Mouse (Mus musculus) bone marrow, adult 2 months (tissue): ENCODE results near the gene Fbxo27. TPM values are rescaled to one million over a fixed set of nuclear protein-coding genes. Genes with fewer than 3 reads are reported as not detected.

Experiments used
- H3K27ac ChIP-seq: fragments of 200-500 bp; 2 replicates; pipeline ENCODE4 v1.5.1; 2012; ENCODE audit warnings: low read depth, mild to moderate bottlenecking, control low read depth, inconsistent platforms, low read length; ENCODE audit not compliant: control insufficient read depth, poor library complexity, insufficient read depth
- H3K4me1 ChIP-seq: fragments of 200-500 bp; 2 replicates; pipeline ENCODE4 v1.6.1; 2011; ENCODE audit warnings: low read length; ENCODE audit not compliant: control insufficient read depth, insufficient read depth
- H3K4me3 ChIP-seq: fragments of 200-500 bp; replicated peaks from 2 replicates; pipeline ENCODE3; 2011; ENCODE audit warnings: mild to moderate bottlenecking, low read depth, low read length, control low read depth; ENCODE audit not compliant: control insufficient read depth
- CTCF ChIP-seq: fragments of 200-500 bp; IDR thresholded peaks from 2 replicates; pipeline ENCODE4 v1.5.1; 2011; ENCODE audit warnings: low read length, control low read depth; ENCODE audit not compliant: control insufficient read depth, insufficient read depth
- POLR2A ChIP-seq: fragments of 200-500 bp; IDR thresholded peaks from 2 replicates; pipeline ENCODE4 v1.6.1; 2011; ENCODE audit warnings: low read depth, mild to moderate bottlenecking, control low read depth, low read length, borderline replicate concordance; ENCODE audit not compliant: control insufficient read depth
- WGBS: fragments of 180-500 bp; shearing (Covaris S2); methylation state at CpG from one replicate; pipeline ENCODE4 v1.1.7; 2018; 5-methylcytosine and 5-hydroxymethylcytosine counted together
- polyA plus RNA-seq: library from polyadenylated mRNA; stranded (reverse); fragments of >200 nt; gene quantifications from 2 replicates; pipeline ENCODE4 v1.2.4, GENCODE M21; 2011; ENCODE audit warnings: low replicate concordance; ENCODE audit not compliant: missing spikeins, insufficient read depth, insufficient read length

Gene Fbxo27
- polyA plus RNA-seq, result 1.5 TPM in 1 of 2 replicates, not detected in the other

- peak within 1 kb of the TSS; percentile 50 for H3K4me3 ChIP-seq
- 60% methylated on average over 28 of the region's 30 CpGs for WGBS
- H3K27ac ChIP-seq, result peak within 1 kb of the TSS; percentile 26; the same call in 1 of the 2 replicates
- H3K4me1 ChIP-seq, result no peaks in the 10 kb centered on the region
- no peak for TF ChIP-seq POLR2A
- no peak for TF ChIP-seq CTCF
Observed at GRCm38 (mm10) chr7:28692545-28693320, at the start of gene Fbxo27. Fbxo27 (plus strand) TSS chr7:28692849.

- 76% methylated on average over 6 of the region's 6 CpGs for WGBS
- no peak for TF ChIP-seq POLR2A
- no peak for TF ChIP-seq CTCF
- Histone ChIP-seq H3K27ac (no peak overlapping the region), H3K4me3 (no peak overlapping the region), H3K4me1 (no peaks in the 10 kb centered on the region; the same call in 1 of the 2 replicates)
Observed at GRCm38 (mm10) chr7:28645366-28645765, 47.3 kb upstream of the Fbxo27 start.

DNA sequence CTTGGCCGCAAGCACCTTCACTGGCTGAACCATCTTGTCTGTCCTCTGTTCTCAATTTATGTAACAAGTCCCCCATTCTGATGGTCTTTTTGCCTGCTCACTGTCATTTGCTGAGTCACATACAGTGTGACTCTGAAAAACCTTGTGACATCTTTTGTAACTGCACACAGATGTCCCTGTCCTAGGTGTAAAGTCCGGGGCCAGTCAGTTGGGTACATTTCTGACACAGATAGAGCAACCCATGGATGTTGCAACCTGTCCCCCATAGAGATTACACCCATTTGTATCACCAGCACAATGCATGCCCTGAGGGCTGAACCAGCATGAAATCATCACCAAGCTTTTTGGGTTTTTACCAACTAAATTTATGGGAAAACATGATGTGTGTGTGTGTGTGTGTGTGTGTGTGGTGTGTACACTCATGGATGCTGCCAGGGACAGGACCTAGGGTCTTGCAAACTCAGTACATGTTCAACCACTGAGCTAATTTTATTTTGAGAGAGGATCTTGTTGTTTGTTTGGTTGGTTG lies 46.6 kb upstream of the Fbxo27 start:
- no peaks in the 10 kb centered on the region; the same call in 1 of the 2 replicates for H3K4me1 ChIP-seq
- TF ChIP-seq POLR2A, result no peak
- no peak for TF ChIP-seq CTCF
- no peak overlapping the region for H3K27ac ChIP-seq
- WGBS, result 56% methylated on average over 2 of the region's 2 CpGs
- no peak overlapping the region for H3K4me3 ChIP-seq

DNA sequence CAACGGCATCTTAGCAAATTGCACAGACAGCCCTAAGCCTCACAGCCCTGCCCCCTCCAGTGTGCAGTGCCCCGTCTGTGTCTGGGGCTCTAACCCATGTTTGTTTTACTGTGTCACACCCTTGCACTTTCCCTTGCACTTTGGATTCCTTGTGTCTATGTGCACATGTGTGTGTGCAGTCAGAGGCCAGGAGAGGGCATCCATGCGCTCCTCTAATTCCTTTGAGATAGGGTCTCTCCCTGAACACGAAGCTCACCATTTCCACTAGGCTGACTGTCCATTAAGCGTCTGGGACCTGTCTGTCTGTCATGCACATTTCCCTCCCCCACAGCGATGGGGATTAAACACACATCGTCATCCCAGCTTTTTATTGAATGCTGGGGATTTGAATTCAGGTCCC lies 45.6 kb upstream of the Fbxo27 start:
- no peak overlapping the region for H3K4me3 ChIP-seq
- WGBS, result 50% methylated on average over 7 of the region's 7 CpGs
- no peak overlapping the region for H3K27ac ChIP-seq
- TF ChIP-seq POLR2A, result no peak
- no peak for TF ChIP-seq CTCF
- H3K4me1 ChIP-seq, result no peaks in the 10 kb centered on the region; the same call in none of the 2 replicates

DNA sequence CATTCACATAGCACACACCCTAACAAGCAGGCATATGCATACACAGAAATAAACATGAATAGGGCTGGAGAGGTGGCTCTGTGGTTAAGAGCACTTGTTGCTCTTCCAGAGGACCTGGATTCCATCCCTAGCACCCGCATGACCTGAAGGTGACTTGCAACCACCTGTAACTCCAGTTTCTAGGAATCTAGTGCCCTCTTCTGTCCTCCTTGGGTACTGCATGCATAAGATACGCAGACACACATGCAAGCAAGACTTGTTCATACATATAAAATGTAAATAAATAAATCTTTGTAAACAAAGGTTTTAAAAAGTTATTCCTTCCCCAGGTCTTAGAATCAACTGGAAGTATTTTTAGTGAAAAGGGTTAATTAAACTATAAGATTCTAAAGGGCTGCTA lies 41.5 kb upstream of the Fbxo27 start:
- Histone ChIP-seq H3K4me1 (no peaks in the 10 kb centered on the region; the same call in 1 of the 2 replicates), H3K4me3 (no peak overlapping the region), H3K27ac (no peak overlapping the region)
- WGBS, result 81% methylated on average over 2 of the region's 2 CpGs
- no peak for TF ChIP-seq POLR2A
- peak; percentile 7; the same call in 1 of the 2 replicates for TF ChIP-seq CTCF

GRCm38 (mm10) chr7:28656430-28656829 lies 36.2 kb upstream of the Fbxo27 start:
- TF ChIP-seq CTCF, result no peak
- TF ChIP-seq POLR2A, result no peak
- Histone ChIP-seq H3K4me3 (no peak overlapping the region), H3K27ac (no peak overlapping the region), H3K4me1 (no peaks in the 10 kb centered on the region; the same call in 1 of the 2 replicates)
- whole genome bisulfite sequencing, result 75% methylated on average over 4 of the region's 4 CpGs

GRCm38 (mm10) chr7:28665620-28666579 lies 26.7 kb upstream of the Fbxo27 start:
- Histone ChIP-seq H3K27ac (no peak overlapping the region), H3K4me3 (no peak overlapping the region), H3K4me1 (no peaks in the 10 kb centered on the region; the same call in 1 of the 2 replicates)
- TF ChIP-seq POLR2A (no peak), CTCF (no peak)
- WGBS, result 6% methylated on average over 15 of the region's 15 CpGs

DNA sequence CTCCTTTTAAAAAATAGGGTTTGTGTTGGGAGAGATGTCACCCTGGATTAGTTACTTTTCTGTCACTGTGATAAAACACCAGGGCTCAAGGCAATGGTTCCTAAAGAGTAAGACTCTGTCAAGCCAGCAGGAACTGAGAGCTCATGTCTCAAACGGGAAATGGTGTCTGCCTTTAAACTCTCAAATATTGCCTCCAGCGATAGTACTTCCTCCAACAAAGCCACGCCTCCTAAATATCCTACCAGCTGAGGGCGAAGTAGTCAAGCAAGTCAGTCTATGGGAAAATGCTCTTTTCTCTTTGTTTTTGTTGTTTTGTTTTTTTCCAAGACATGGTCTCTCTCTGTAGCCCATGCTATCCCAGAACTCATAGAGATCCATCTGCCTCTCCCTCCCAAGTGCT lies 21.5 kb upstream of the Fbxo27 start:
- Histone ChIP-seq H3K4me1 (peaks cover 3% of the 10 kb centered on the region), H3K27ac (no peak overlapping the region), H3K4me3 (no peak overlapping the region)
- WGBS, result 4% methylated on average over 4 of the region's 4 CpGs
- TF ChIP-seq CTCF, result no peak
- TF ChIP-seq POLR2A, result no peak
